Mouse (Mus musculus): ENCODE data around the gene Zp1.
A peak's percentile ranks its signal among the peaks of the same experiment; 100 is the strongest.

The Zp1 gene

GRCm38 (mm10) chr19:10921058-10921457 is 626 bp upstream of the Zp1 start:
- no peak for DNase-seq

GRCm38 (mm10) chr19:10918321-10918991 is 2.0 kb downstream of the Zp1 start:
- DNase-seq, result no peak

GRCm38 (mm10) chr19:10916506-10916905 is 3.9 kb downstream of the Zp1 start:
- no peak for DNase-seq

- DNase-seq, result no peak
These were observed 5.6 kb downstream of the Zp1 start for GRCm38 (mm10) chr19:10914870-10915269.

- no peak for DNase-seq
These were observed 6.1 kb downstream of the Zp1 start for GRCm38 (mm10) chr19:10914291-10914690.

- DNase-seq, result no peak
These were observed 11.2 kb downstream of the Zp1 start for GRCm38 (mm10) chr19:10909087-10909721.

GRCm38 (mm10) chr19:10907891-10908290 is 12.5 kb downstream of the Zp1 start:
- peak; percentile 64 for DNase-seq

- DNase-seq, result no peak
These were observed 14.8 kb downstream of the Zp1 start for GRCm38 (mm10) chr19:10905728-10906000.

- no peak for DNase-seq
These were observed 15.3 kb downstream of the Zp1 start for GRCm38 (mm10) chr19:10904927-10905727.

- no peak for DNase-seq
These were observed 15.9 kb downstream of the Zp1 start for GRCm38 (mm10) chr19:10904512-10904911.

- no peak for DNase-seq
These were observed 19.4 kb downstream of the Zp1 start for GRCm38 (mm10) chr19:10901046-10901445.

- DNase-seq, result no peak
These were observed 20.1 kb downstream of the Zp1 start for GRCm38 (mm10) chr19:10900315-10900714.

- DNase-seq, result no peak
These were observed 22.9 kb downstream of the Zp1 start for GRCm38 (mm10) chr19:10897491-10897890.

- no peak for DNase-seq
These were observed 23.6 kb downstream of the Zp1 start for GRCm38 (mm10) chr19:10896849-10897248.

GRCm38 (mm10) chr19:10895708-10896107 is 24.7 kb downstream of the Zp1 start:
- no peak for DNase-seq

GRCm38 (mm10) chr19:10895016-10895528 is 25.4 kb downstream of the Zp1 start, which contains the start of gene Prpf19:
Gene Prpf19, plus strand, starts transcription at chr19:10895231.
- DNase-seq, result peak; percentile 97

- DNase-seq, result no peak
These were observed 28.2 kb downstream of the Zp1 start for GRCm38 (mm10) chr19:10892201-10892600.

- DNase-seq, result peak; percentile 96
These were observed 38.8 kb downstream of the Zp1 start, which contains the start of gene Tmem109 for GRCm38 (mm10) chr19:10881426-10882154. Gene Tmem109, minus strand, starts transcription at chr19:10882001.

- DNase-seq, result no peak
These were observed 39.4 kb downstream of the Zp1 start for GRCm38 (mm10) chr19:10880975-10881425.

- peak; percentile 81 for DNase-seq
These were observed 40.1 kb downstream of the Zp1 start for GRCm38 (mm10) chr19:10880085-10880974.

GRCm38 (mm10) chr19:10878201-10878837 is 42.1 kb downstream of the Zp1 start:
- DNase-seq, result peak; percentile 90
